Comparison of ENCODE assay signal across 19 mouse cellular contexts in genomic region chr9:59701094-59701493, GRCm38 (mm10). TPM values are rescaled to one million over a fixed set of nuclear protein-coding genes. Genes with fewer than 3 reads are reported as not detected.
DNase-seq lines count a peak whose midpoint lies in the region; TF ChIP-seq lines count a peak whose summit lies in the region.
"Had no signal": no experiment of that assay in that cellular context is flagged by ENCODE, and none has a peak within 500 bp of the region (broad histone marks: within the 10 kb centered on the region; RNA-seq: fewer than 3 reads in every experiment).

No protein-coding gene starts in this region.

- peak; percentile 43 for DNase-seq in adrenal gland, postnatal 10 days
- DNase-seq in adrenal gland, adult 8-10 months: no peak
- DNase-seq in gastrocnemius, adult 2 months: peak; percentile 52
- no peak for DNase-seq in gastrocnemius, postnatal 4 days (ENCODE audit: low spot score in 2 of 2)
- DNase-seq in lung, adult 2 months: peak; percentile 58
- DNase-seq in lung, postnatal 14 days: no peak
- no peak for DNase-seq in limb, embryonic 10.5 days (ENCODE audit: low spot score)
- no peak for DNase-seq in layer of hippocampus, postnatal 25 days (ENCODE audit: extremely low spot score in 1 of 2, low spot score in 1 of 2)
- DNase-seq: cerebellum, adult 2 months; gastrocnemius, postnatal 14 days; heart, postnatal 10 days; heart, postnatal 4 days had no signal

- TF ChIP-seq POLR2A in lung, adult 2 months (IDR thresholded peaks at IDR 0.05; ENCODE audit: borderline replicate concordance, extremely low read depth, low read depth, low read length): no peak

- no peaks in the 10 kb centered on the region for H3K27me3 ChIP-seq in limb, embryonic 10.5 days (ENCODE audit: low read depth, poor library complexity, severe bottlenecking)
- H3K27me3 ChIP-seq: embryonic facial prominence, embryonic 13.5 days; forebrain, embryonic 12.5 days; hindbrain, embryonic 12.5 days had no signal

- no peaks in the 10 kb centered on the region for H3K9me3 ChIP-seq in limb, embryonic 10.5 days (replicated peaks)
- H3K9me3 ChIP-seq: embryonic facial prominence, embryonic 13.5 days; forebrain, embryonic 12.5 days; hindbrain, embryonic 12.5 days had no signal

- 43% methylated on average over 7 of the region's 7 CpGs for WGBS in lung, adult 2 months
- 93% methylated on average over 7 of the region's 7 CpGs for WGBS in limb, embryonic 10.5 days

- no peak overlapping the region for H3K4me3 ChIP-seq in gastrocnemius, adult 2 months
- no peak overlapping the region for H3K4me3 ChIP-seq in lung, adult 2 months (replicated peaks; ENCODE audit: extremely low read depth, low read depth, low read length)
- H3K4me3 ChIP-seq in limb, embryonic 10.5 days: no peak overlapping the region
- H3K4me3 ChIP-seq: embryonic facial prominence, embryonic 13.5 days; forebrain, embryonic 12.5 days; hindbrain, embryonic 12.5 days had no signal

- no peaks in the 10 kb centered on the region for H3K36me3 ChIP-seq in limb, embryonic 10.5 days
- H3K36me3 ChIP-seq: embryonic facial prominence, embryonic 13.5 days; forebrain, embryonic 12.5 days; hindbrain, embryonic 12.5 days had no signal

- intact Hi-C loops in gastrocnemius, adult 2 months (cut with DNase I): no loop called here

- H3K27ac ChIP-seq in gastrocnemius, adult 2 months: no peak overlapping the region
- peak overlapping the region; percentile 43; the same call in 1 of the 2 replicates for H3K27ac ChIP-seq in limb, embryonic 10.5 days
- H3K27ac ChIP-seq: embryonic facial prominence, embryonic 13.5 days; forebrain, embryonic 12.5 days; hindbrain, embryonic 12.5 days had no signal

- H3K4me1 ChIP-seq in lung, adult 2 months (ENCODE audit: control insufficient read depth, insufficient read depth, low read length): peaks cover 3% of the 10 kb centered on the region; the same call in 1 of the 2 replicates
- H3K4me1 ChIP-seq in limb, embryonic 10.5 days: peaks cover 31% of the 10 kb centered on the region
- H3K4me1 ChIP-seq: embryonic facial prominence, embryonic 13.5 days; forebrain, embryonic 12.5 days; hindbrain, embryonic 12.5 days had no signal

- TF ChIP-seq CTCF in gastrocnemius, adult 2 months (IDR thresholded peaks at IDR 0.05): no peak
- no peak for TF ChIP-seq CTCF in lung, adult 2 months (IDR thresholded peaks at IDR 0.05; ENCODE audit: insufficient read depth, low read length)

RNA-seq across cellular contexts. Expression of gene Gramd2, which starts 21.1 kb away (rescaled TPM):
- total RNA-seq in adrenal gland, postnatal 10 days (2021): under 1 TPM; 0.42 to 0.45 TPM
- total RNA-seq in adrenal gland, adult 8-10 months (2022): under 1 TPM in 3 of 4 experiments, not detected in 1; 0.07 to 0.20 (median 0.11) TPM
- total RNA-seq in gastrocnemius, adult 2 months (2021): under 1 TPM; 0.11 to 0.13 TPM
- under 1 TPM; 0.54 to 0.60 TPM for total RNA-seq in gastrocnemius, postnatal 4 days (2021)
- 113 and 115 TPM in 2 replicates for polyA plus RNA-seq in lung, adult 2 months (2012; rRNA removed)
- polyA plus RNA-seq in limb, embryonic 10.5 days (2016; fragmentation: Nextera tagmentation; extraction: Ambion mirVana): 0.15 and 0.30 TPM in 2 replicates
- total RNA-seq in layer of hippocampus, postnatal 25 days (2021): 1 to 10 TPM; 4.9 to 7.3 TPM
- total RNA-seq: granulocyte monocyte progenitor cell, adult 5-6 weeks; heart, adult 8-10 months; MEL had no signal
- polyA plus RNA-seq: inflammation-experienced regulatory T-cells, adult 6 months had no signal

RNA-seq across cellular contexts. Expression of gene Pkm, which starts 44.9 kb away (rescaled TPM):
- total RNA-seq in adrenal gland, postnatal 10 days (2021): 100 to 1,000 TPM; 585 to 668 TPM
- total RNA-seq in adrenal gland, adult 8-10 months (2022): 100 to 1,000 TPM; 565 to 846 (median 715) TPM
- 1,000 to 10,000 TPM; 2,556 to 3,331 TPM for total RNA-seq in gastrocnemius, adult 2 months (2021)
- total RNA-seq in gastrocnemius, postnatal 4 days (2021): 1,000 to 10,000 TPM; 1,566 to 1,695 TPM
- polyA plus RNA-seq in lung, adult 2 months (2012; rRNA removed): 559 and 708 TPM in 2 replicates
- polyA plus RNA-seq in limb, embryonic 10.5 days (2016; fragmentation: Nextera tagmentation; extraction: Ambion mirVana): 2,645 and 3,210 TPM in 2 replicates
- 1,000 to 10,000 TPM; 1,212 to 1,366 TPM for total RNA-seq in layer of hippocampus, postnatal 25 days (2021)

RNA-seq across cellular contexts. Expression of gene Senp8, which starts 49.4 kb away (rescaled TPM):
- 1 to 10 TPM; 4.3 to 9.0 TPM for total RNA-seq in adrenal gland, postnatal 10 days (2021)
- 10 to 100 TPM in 3 of 4 experiments, 1 to 10 TPM in 1; 9.8 to 16.5 (median 11.5) TPM for total RNA-seq in adrenal gland, adult 8-10 months (2022)
- total RNA-seq in gastrocnemius, adult 2 months (2021): 10 to 100 TPM in 1 of 2 experiments, 1 to 10 TPM in 1; 9.1 to 13.4 TPM
- 1 to 10 TPM; 8.9 to 9.1 TPM for total RNA-seq in gastrocnemius, postnatal 4 days (2021)
- 1.2 and 1.3 TPM in 2 replicates for polyA plus RNA-seq in lung, adult 2 months (2012; rRNA removed)
- polyA plus RNA-seq in limb, embryonic 10.5 days (2016; fragmentation: Nextera tagmentation; extraction: Ambion mirVana): 16.0 and 16.6 TPM in 2 replicates
- 1 to 10 TPM; 9.2 to 9.7 TPM for total RNA-seq in layer of hippocampus, postnatal 25 days (2021)

RNA-seq across cellular contexts. Expression of gene Myo9a, which starts 49.6 kb away (rescaled TPM):
- total RNA-seq in adrenal gland, postnatal 10 days (2021): 10 to 100 TPM; 11.4 to 19.2 TPM
- 10 to 100 TPM; 13.4 to 26.5 (median 16.8) TPM for total RNA-seq in adrenal gland, adult 8-10 months (2022)
- 10 to 100 TPM in 1 of 2 experiments, 1 to 10 TPM in 1; 9.3 to 10.7 TPM for total RNA-seq in gastrocnemius, adult 2 months (2021)
- 10 to 100 TPM; 28.7 to 30.9 TPM for total RNA-seq in gastrocnemius, postnatal 4 days (2021)
- 2.6 and 5.2 TPM in 2 replicates for polyA plus RNA-seq in lung, adult 2 months (2012; rRNA removed)
- polyA plus RNA-seq in limb, embryonic 10.5 days (2016; fragmentation: Nextera tagmentation; extraction: Ambion mirVana): 8.5 and 12.3 TPM in 2 replicates
- 10 to 100 TPM; 57.4 to 66.3 TPM for total RNA-seq in layer of hippocampus, postnatal 25 days (2021)

Comparison
In these comparisons a context has a peak if more than half of its experiments do, and no peak if none do; other contexts are left out.
1. DNase-seq: peak in adrenal gland, postnatal 10 days (single experiment), gastrocnemius, adult 2 months (single experiment) and lung, adult 2 months (single experiment); none in adrenal gland, adult 8-10 months (single experiment), gastrocnemius, postnatal 4 days (0 of 2), lung, postnatal 14 days (single experiment), limb, embryonic 10.5 days (single experiment) and layer of hippocampus, postnatal 25 days (0 of 2).